Mouse (Mus musculus) neural tube, embryonic 15.5 days (tissue): ENCODE results near the gene Cldn9. TPM values are rescaled to one million over a fixed set of nuclear protein-coding genes. Genes with fewer than 3 reads are reported as not detected.

ENCODE experiments used
- ATAC-seq: fragments of 200-750 bp; cut with Nextera tagmentation; 2 replicates; pipeline ENCODE4 v1.8.0; 2017; ENCODE audit warnings: mild to moderate bottlenecking, moderate TSS enrichment, moderate library complexity; ENCODE audit not compliant: low FRiP score
- H3K27ac ChIP-seq: fragments of 300-500 bp; sonication (generic); replicated peaks from 2 replicates; pipeline ENCODE4 v1.5.1; 2015; ENCODE audit warnings: mild to moderate bottlenecking, inconsistent platforms
- H3K27me3 ChIP-seq: fragments of 300-500 bp; sonication (generic); replicated peaks from 2 replicates; pipeline ENCODE4 v1.6.1; 2015; ENCODE audit warnings: inconsistent platforms
- H3K36me3 ChIP-seq: fragments of 300-500 bp; sonication (generic); 2 replicates; pipeline ENCODE4 v1.6.1; 2015; ENCODE audit warnings: inconsistent platforms
- H3K4me1 ChIP-seq: fragments of 300-500 bp; sonication (generic); 2 replicates; pipeline ENCODE4 v1.6.1; 2015; ENCODE audit warnings: inconsistent platforms
- H3K4me2 ChIP-seq: fragments of 300-500 bp; sonication (generic); 2 replicates; pipeline ENCODE4 v1.6.1; 2015; ENCODE audit warnings: inconsistent platforms, mild to moderate bottlenecking, moderate library complexity
- H3K4me3 ChIP-seq: fragments of 300-500 bp; sonication (generic); replicated peaks from 2 replicates; pipeline ENCODE4 v1.5.1; 2015; ENCODE audit warnings: mild to moderate bottlenecking, inconsistent platforms
- H3K9ac ChIP-seq: fragments of 300-500 bp; sonication (generic); replicated peaks from 2 replicates; pipeline ENCODE4 v1.6.1; 2015; ENCODE audit warnings: mild to moderate bottlenecking, inconsistent platforms
- H3K9me3 ChIP-seq: fragments of 300-500 bp; sonication (generic); replicated peaks from 2 replicates; pipeline ENCODE4 v1.6.1; 2016; ENCODE audit warnings: inconsistent platforms
- WGBS: fragments of 180-500 bp; shearing (Covaris S2); methylation state at CpG from one replicate; pipeline ENCODE4 v1.1.7; 2015; ENCODE audit warnings: mixed read lengths; 5-methylcytosine and 5-hydroxymethylcytosine counted together
- polyA plus RNA-seq: library from polyadenylated mRNA; unstranded; fragments of >200 nt; fragmentation: Nextera tagmentation; extraction: Ambion mirVana; gene quantifications from 2 replicates; pipeline ENCODE4 v1.2.1, GENCODE M21; 2015

Gene Cldn9
- 1.1 TPM in 2 replicates for polyA plus RNA-seq

- no peak for ATAC-seq
- peaks cover 11% of the 10 kb centered on the region for H3K4me1 ChIP-seq
- H3K4me3 ChIP-seq = no peak within 1 kb of the TSS
- peaks cover 60% of the 10 kb centered on the region for H3K27me3 ChIP-seq
- 12% methylated on average over 15 of the region's 15 CpGs for WGBS
- H3K36me3 ChIP-seq = no peaks in the 10 kb centered on the region
- no peak within 1 kb of the TSS for H3K4me2 ChIP-seq
- H3K9me3 ChIP-seq = no peaks in the 10 kb centered on the region
- no peak within 1 kb of the TSS for H3K27ac ChIP-seq
- H3K9ac ChIP-seq = no peak within 1 kb of the TSS
These were observed at the start of gene Cldn9 for GRCm38 (mm10) chr17:23683856-23684672. Gene Cldn9, minus strand, starts transcription at chr17:23684026.

DNA sequence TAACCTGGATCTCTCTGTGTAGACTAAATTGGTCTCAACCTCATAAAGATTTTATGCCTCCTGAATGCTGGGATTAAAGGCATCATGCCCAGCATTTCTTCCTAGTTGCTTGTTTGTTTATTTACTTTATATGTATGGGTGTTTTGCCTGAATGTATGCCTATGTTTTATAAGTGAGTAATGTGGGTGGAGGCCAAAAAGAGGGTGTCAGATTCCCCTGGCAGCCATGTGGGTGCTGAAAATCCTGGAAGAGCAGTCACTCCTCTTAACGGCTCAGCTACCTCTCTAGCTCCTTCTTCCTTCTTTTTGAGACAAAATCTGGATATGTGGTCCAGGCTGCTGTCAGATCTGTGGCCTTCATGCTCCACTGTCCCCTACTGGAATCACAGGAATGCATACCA is 46.6 kb upstream of the Cldn9 start:
- Histone ChIP-seq H3K36me3 (no peaks in the 10 kb centered on the region), H3K27me3 (no peaks in the 10 kb centered on the region), H3K4me3 (no peak overlapping the region), H3K4me1 (peaks cover 10% of the 10 kb centered on the region), H3K27ac (no peak overlapping the region), H3K9me3 (no peaks in the 10 kb centered on the region), H3K4me2 (no peak overlapping the region), H3K9ac (no peak overlapping the region)
- 64% methylated on average over 1 of the region's 1 CpGs for whole genome bisulfite sequencing
- no peak for ATAC-seq

GRCm38 (mm10) chr17:23726758-23727142 is 42.9 kb upstream of the Cldn9 start:
- H3K27ac ChIP-seq = peak overlapping the region; percentile 73
- no peaks in the 10 kb centered on the region for H3K36me3 ChIP-seq
- H3K27me3 ChIP-seq = no peaks in the 10 kb centered on the region
- H3K4me1 ChIP-seq = peaks cover 11% of the 10 kb centered on the region
- peak overlapping the region; percentile 88 for H3K4me3 ChIP-seq
- under 1% methylated on average over 20 of the region's 20 CpGs for WGBS
- H3K9me3 ChIP-seq = no peaks in the 10 kb centered on the region
- peak overlapping the region; percentile 61 for H3K9ac ChIP-seq
- peak overlapping the region; percentile 96 for H3K4me2 ChIP-seq
- peak; percentile 82 for ATAC-seq

DNA sequence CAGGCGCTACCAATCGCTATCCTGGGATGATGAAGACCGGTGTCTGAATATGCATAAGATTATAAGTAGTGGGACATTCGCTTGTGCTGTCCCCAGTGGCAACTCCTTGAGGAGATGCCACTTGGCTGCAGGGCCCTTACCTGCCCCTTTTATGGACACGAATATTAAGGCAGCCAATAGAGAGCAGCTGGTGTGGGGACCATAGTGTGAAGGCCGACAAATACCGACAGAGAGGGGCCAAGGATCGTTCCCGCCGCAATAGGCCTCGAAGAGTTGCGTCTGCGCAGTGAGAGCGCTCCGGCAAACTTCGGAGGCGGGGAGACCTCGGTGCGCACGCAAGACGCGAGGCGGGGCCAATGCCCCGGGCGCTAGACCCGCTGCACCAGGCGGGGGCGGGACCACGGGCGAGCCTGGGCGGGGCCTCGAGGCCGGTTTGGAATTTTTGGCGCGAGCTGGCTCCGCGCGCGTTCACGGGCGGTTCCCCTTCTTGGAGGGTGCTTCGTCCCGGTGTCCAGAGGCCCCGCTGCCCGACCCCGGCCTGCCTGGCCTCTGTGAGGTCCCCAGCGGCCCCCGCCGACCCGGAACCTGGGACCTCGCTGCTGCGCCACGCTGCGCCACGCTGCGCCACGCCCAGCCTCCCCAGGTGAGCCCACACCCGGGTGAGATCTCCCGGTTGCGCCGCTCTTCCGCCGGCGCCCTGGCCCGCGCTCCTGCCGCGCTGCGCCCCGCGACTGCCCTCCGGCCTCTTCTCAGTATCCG is 42.4 kb upstream of the Cldn9 start, which contains the start of gene Pkmyt1:
Gene Pkmyt1, plus strand, starts transcription at position 338 of the 759 bp plus-strand sequence.
- Histone ChIP-seq H3K9me3 (no peaks in the 10 kb centered on the region), H3K9ac (peak within 1 kb of the TSS; percentile 61), H3K4me2 (peak within 1 kb of the TSS; percentile 96), H3K4me3 (peak within 1 kb of the TSS; percentile 88), H3K36me3 (no peaks in the 10 kb centered on the region), H3K27ac (peak within 1 kb of the TSS; percentile 73), H3K27me3 (no peaks in the 10 kb centered on the region), H3K4me1 (peaks cover 11% of the 10 kb centered on the region)
- WGBS = under 1% methylated on average over 73 of the region's 73 CpGs
- peak; percentile 95 for ATAC-seq

DNA sequence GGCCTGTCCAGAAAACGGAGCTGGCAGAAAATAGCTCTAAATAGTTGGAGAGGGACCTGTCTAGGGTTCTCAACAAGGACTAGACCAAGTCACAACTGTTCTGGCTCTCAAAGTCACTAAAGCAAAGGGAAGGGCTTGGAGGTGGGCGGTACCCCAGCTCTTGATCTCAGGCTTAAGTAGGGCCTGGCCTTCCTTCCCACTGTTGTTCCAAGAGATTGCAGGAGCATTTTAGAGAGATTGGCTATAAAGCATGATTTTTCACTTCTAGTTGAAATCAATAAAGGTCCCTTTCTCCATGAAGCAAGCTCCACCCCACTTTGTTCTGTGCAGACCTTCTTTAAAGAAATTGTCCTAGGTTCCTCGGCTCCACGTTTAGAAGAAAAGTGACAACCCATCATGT is 41.7 kb upstream of the Cldn9 start:
- H3K9ac ChIP-seq = peak overlapping the region; percentile 44
- peak overlapping the region; percentile 96 for H3K4me2 ChIP-seq
- H3K27ac ChIP-seq = peak overlapping the region; percentile 73
- no peaks in the 10 kb centered on the region for H3K9me3 ChIP-seq
- peak overlapping the region; percentile 88 for H3K4me3 ChIP-seq
- peaks cover 11% of the 10 kb centered on the region for H3K4me1 ChIP-seq
- H3K36me3 ChIP-seq = no peaks in the 10 kb centered on the region
- no peak for ATAC-seq
- H3K27me3 ChIP-seq = no peaks in the 10 kb centered on the region
- WGBS = 59% methylated on average over 4 of the region's 4 CpGs

- peaks cover 11% of the 10 kb centered on the region for H3K4me1 ChIP-seq
- no peak for ATAC-seq
- no peaks in the 10 kb centered on the region for H3K9me3 ChIP-seq
- H3K27me3 ChIP-seq = no peaks in the 10 kb centered on the region
- WGBS = 74% methylated on average over 7 of the region's 7 CpGs
- H3K4me2 ChIP-seq = no peak within 1 kb of the TSS
- no peak within 1 kb of the TSS for H3K9ac ChIP-seq
- H3K36me3 ChIP-seq = no peaks in the 10 kb centered on the region
- no peak within 1 kb of the TSS for H3K4me3 ChIP-seq
- no peak within 1 kb of the TSS for H3K27ac ChIP-seq
These were observed 38.7 kb upstream of the Cldn9 start, which contains the start of gene 1520401A03Rik for GRCm38 (mm10) chr17:23722376-23723125. Gene 1520401A03Rik, minus strand, starts transcription at chr17:23722783.

GRCm38 (mm10) chr17:23721886-23722285 is 38.1 kb upstream of the Cldn9 start:
- Histone ChIP-seq H3K9me3 (no peaks in the 10 kb centered on the region), H3K4me2 (no peak overlapping the region), H3K4me1 (peaks cover 9% of the 10 kb centered on the region), H3K27me3 (no peaks in the 10 kb centered on the region), H3K27ac (no peak overlapping the region), H3K9ac (no peak overlapping the region), H3K36me3 (no peaks in the 10 kb centered on the region), H3K4me3 (no peak overlapping the region)
- 83% methylated on average over 2 of the region's 2 CpGs for WGBS
- no peak for ATAC-seq

DNA sequence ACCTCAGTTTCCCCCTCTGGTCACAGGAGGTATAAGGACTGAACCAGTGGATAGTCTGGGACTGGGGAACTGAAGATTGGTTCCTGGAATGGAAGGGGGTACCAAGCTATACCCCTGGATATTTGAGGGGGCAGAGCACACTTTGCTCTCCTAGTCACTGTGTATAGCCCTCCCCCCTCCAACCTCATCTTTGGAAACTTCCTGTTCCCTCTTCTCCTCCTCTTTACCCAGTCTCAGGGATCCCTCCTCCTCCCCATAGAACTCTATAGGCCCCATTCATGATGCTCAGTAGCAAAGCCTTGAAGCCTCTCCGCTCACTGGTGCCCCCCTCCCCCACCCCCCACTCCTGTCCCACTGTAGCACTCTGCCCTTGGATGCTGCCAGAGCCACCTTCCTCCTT is 35.6 kb upstream of the Cldn9 start:
- H3K27me3 ChIP-seq = 0 out of 2 replicates have a peak, but pooled peaks cover under 1% of the 10 kb centered on the region
- H3K27ac ChIP-seq = no peak overlapping the region
- H3K9me3 ChIP-seq = no peaks in the 10 kb centered on the region
- H3K4me1 ChIP-seq = no peaks in the 10 kb centered on the region
- WGBS = 0% methylated on average over 1 of the region's 1 CpGs
- no peaks in the 10 kb centered on the region for H3K36me3 ChIP-seq
- ATAC-seq = no peak
- H3K4me3 ChIP-seq = no peak overlapping the region
- H3K9ac ChIP-seq = no peak overlapping the region
- no peak overlapping the region for H3K4me2 ChIP-seq

- no peaks in the 10 kb centered on the region for H3K9me3 ChIP-seq
- no peak overlapping the region for H3K4me2 ChIP-seq
- no peak overlapping the region for H3K9ac ChIP-seq
- H3K27ac ChIP-seq = no peak overlapping the region
- H3K27me3 ChIP-seq = 0 out of 2 replicates have a peak, but pooled peaks cover 2% of the 10 kb centered on the region
- 63% methylated on average over 2 of the region's 2 CpGs for WGBS
- no peak overlapping the region for H3K4me3 ChIP-seq
- no peaks in the 10 kb centered on the region for H3K4me1 ChIP-seq
- no peak for ATAC-seq
- no peaks in the 10 kb centered on the region for H3K36me3 ChIP-seq
These were observed 33.2 kb upstream of the Cldn9 start for GRCm38 (mm10) chr17:23717003-23717402.

- Histone ChIP-seq H3K4me1 (no peaks in the 10 kb centered on the region), H3K36me3 (no peaks in the 10 kb centered on the region), H3K27me3 (peaks cover 10% of the 10 kb centered on the region), H3K9ac (no peak overlapping the region), H3K4me3 (no peak overlapping the region), H3K4me2 (no peak overlapping the region), H3K27ac (no peak overlapping the region), H3K9me3 (no peaks in the 10 kb centered on the region)
- 0% methylated on average over 3 of the region's 3 CpGs for WGBS
- ATAC-seq = no peak
These were observed 22.4 kb upstream of the Cldn9 start for GRCm38 (mm10) chr17:23706212-23706611.

DNA sequence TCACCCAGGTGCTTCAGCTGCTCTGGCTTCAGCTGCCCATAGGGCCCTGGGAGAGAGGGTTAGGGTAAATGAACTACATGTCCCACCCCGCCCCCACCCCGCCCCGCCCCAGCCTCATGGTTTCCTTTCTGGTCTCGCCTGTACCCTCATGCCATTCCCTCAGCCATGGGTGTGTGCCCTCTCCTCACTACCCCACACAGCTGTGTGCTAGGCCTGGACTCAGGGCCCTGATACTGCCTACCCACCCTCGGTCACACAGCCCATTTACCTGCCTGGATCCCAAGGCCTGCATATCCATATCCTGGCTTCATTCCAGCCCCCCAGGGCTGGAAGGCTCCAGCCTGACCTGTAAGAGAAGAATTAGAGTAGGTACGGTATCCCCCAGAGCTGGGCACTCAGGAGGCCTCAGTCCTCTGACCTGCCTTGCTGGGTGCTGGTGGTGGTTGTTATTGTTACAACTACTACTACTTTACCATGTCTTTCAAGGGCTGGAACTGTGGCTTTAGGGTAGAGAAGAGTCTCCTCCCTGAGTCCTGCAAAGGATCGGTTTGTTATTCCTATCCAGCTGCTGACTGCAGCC is 21.8 kb upstream of the Cldn9 start:
- Histone ChIP-seq H3K9ac (no peak overlapping the region), H3K27me3 (peaks cover 10% of the 10 kb centered on the region), H3K4me2 (no peak overlapping the region), H3K9me3 (no peaks in the 10 kb centered on the region), H3K4me1 (no peaks in the 10 kb centered on the region), H3K27ac (no peak overlapping the region), H3K4me3 (no peak overlapping the region), H3K36me3 (no peaks in the 10 kb centered on the region)
- WGBS = 81% methylated on average over 7 of the region's 7 CpGs
- ATAC-seq = no peak
